Mouse (Mus musculus) embryo, embryonic 11 days (tissue): ENCODE results near the gene Rnf220.

ENCODE experiments used
- DNase-seq: peaks from one replicate; pipeline ENCODE4 v3.0.0-alpha.2; 2015

The Rnf220 gene

DNA sequence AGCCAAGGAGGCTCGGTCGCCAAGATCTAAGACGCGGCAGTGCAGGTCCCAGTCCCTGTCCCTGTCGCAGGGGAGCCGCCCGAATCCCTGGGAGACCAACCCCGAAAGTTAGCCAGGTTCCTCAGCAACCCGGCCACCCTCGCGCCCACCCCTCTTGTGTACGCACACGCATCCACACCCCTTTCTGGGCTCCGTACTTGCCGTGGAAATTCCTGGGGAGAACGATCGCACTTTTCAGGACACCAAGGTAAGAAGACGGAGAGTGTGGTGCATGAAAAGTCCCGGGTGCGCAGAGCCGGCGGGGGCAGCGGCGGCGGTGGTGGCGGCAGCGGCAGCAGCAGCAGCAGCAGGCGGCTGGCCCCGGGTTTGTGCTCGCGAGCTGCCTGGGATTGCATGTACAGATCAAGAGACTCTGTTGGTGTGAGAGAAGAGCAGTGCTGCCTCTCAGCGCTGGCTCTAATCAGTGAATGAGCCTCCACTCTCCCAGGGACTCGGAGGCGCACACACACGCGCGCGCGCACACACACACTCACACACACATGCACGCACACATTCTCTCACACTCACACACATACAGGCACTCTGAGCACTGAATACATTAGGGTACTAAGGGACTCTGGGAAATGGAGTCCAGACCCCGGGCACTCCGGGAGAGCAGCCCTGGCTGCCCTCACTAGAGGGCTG lies at the start of gene Rnf220:
Gene Rnf220, minus strand, starts transcription at position 571 of the 684 bp plus-strand sequence.
- DNase-seq, result peak; percentile 93

DNA sequence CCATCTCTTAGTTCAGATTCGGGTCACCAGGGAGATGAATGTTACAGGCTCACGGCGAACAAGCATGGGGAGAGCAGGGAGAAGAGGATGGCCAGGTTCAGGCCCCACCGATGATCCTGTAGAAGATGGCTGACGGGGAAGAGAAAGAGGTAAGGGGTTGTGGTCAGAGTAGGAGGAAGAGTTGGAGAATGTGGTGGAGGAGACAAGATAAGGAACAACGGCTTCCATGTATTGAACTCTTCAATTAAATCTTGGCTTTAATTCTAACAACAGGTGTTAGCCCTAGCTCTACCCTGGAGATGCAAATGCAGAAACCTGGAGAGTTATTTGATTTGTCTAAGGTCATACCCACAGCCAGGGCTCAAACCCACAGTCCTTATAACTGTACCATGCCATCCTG lies 49.8 kb upstream of the Rnf220 start:
- DNase-seq, result no peak

DNA sequence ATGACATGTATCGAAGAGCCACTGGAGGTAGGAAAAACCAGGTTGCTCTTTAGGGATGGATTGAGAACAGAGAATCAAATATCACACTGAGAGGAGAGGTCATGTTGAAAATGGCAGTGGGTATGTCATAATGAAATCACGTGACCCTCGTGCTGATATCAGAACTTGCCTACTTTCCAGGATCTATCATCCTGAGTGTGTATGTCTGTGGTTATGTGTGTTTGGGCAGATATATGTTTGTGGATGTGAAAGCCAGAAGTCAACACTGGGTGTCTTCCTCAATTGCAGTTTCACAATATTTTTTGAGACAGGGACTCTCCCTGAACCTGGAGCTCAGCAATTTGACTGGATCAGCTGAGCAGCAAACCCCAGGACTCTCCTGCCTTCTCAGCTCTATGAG lies 48.6 kb upstream of the Rnf220 start:
- DNase-seq, result no peak

- no peak for DNase-seq
These were observed 43.7 kb upstream of the Rnf220 start for GRCm38 (mm10) chr4:117540571-117540970.

DNA sequence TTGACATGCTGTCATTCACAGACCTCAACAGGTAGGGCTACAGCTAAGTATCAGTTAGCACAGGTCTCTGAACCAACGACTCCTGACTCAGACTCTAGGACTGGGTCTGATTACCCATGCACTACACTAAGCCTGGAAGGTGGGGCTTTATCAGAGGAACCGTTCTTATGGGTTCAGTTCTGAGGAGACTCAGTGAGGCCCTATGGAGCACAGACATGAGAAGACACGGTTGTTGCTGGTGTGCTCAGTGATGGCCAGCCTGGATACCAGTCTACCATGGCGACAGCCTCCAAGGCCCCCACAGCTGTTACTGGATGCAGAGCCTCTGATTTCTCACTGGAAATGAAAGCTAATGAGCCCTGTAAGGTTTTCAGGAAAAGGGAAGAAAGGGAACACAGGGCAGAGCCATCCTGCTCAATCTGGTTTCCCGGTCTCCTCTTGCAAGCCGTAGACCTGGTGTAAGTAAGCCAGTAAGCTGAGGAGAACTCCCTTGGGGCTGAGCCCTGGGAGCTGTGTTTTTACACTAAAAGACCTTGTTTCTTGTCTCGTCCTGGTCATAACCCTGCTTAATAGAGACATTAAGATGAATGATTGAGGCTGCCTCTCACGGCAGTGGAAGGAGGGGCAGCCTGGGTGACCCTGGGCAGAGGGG lies 42.6 kb upstream of the Rnf220 start:
- DNase-seq, result peak; percentile 48

DNA sequence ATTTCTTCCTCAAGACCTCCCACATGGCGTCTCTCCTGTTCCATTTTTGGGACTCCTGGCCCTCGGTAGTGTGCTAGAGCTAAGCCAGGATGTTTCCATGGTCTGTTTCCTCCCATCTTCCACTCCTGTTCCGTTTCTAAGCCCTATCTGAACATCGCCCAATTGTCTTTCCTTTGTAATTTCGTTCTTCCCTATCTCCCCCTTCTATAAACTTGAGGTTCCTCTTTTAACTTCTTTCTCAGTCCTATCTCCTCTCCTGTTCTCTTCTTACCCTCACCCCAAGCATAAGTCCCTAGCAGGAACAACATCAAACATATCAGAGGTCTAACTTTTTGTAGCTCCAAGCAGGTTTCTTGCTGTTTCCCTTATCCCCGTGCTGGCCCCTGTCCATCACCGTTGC lies 40.1 kb upstream of the Rnf220 start:
- DNase-seq, result no peak

GRCm38 (mm10) chr4:117535496-117536200 lies 38.8 kb upstream of the Rnf220 start:
- no peak for DNase-seq

DNA sequence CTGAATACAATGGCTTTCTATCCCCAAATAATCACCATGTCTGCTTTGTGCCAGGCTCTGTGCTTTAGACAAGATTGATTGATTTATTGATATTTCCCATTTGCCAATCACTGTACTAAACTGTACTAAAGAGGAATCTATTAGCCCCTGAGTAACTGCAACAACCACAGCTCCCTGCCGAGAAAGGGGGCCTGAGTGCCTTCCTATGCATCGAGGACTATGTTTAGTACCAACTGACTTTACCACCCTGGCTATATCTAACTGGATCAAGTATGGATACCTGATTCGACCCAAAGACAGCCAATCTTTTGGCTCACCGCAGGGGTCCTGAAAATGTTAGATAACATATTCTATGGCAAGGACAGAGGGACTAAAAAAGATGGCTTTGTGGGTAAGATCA lies 33.0 kb upstream of the Rnf220 start:
- DNase-seq, result no peak

- peak; percentile 82 for DNase-seq
These were observed 31.1 kb upstream of the Rnf220 start for GRCm38 (mm10) chr4:117527952-117528351.

GRCm38 (mm10) chr4:117527116-117527899 lies 30.5 kb upstream of the Rnf220 start:
- no peak for DNase-seq

DNA sequence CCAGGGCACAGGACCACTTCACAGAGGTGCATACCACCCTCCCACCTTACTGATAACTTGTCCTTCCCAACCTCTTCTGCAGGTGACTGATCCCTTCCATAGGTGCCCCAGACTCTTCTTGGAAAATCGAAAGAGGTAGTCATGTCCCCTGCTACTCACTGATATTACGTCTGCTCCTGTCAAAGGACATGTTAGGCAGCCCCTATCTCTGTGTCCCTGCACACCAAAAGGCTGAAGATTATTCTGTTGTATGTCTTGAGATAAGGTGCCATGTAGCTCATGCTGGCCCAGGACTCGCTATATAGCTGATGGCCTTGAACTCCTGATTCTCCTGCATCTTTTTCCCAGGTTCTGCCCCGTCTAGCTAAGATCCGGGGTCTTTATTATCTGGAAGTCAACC lies 29.1 kb upstream of the Rnf220 start:
- DNase-seq, result no peak

DNA sequence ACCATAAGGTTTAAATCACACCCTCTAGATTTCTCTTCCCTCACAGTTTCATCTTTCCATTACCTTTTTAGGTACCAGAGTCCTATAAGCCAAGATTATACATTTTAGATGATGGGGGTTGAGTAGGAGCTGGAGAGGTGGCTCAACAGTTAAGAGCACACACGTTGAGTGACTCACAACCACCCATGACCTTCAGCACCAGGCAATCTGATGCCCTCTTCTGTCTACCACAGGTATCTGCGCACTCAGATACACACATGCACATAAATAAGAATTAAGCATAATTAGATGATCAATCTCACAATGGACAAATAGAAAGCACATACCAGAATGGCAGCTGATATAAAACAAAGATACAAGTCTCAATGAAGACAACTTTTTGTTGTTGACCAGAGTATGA lies 24.5 kb upstream of the Rnf220 start:
- DNase-seq, result no peak

DNA sequence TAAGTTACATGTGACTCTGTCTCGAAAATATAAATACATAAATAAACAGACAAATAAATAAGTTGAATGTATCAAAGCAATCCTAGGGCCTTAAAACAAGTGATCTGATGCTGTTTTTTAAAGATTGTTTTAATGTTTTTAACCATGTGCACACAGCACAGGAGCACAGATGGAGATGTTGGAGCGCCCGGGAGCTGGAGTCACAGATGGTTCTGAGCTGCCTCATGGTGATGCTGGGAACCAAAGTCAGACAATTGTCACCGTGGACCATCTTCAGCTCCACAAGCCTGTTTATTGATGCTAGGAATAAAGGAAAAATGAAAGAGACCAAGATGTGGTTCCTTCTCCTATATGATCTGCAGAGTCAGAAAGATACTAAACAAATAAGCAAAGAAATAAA lies 21.4 kb upstream of the Rnf220 start:
- DNase-seq, result no peak

DNA sequence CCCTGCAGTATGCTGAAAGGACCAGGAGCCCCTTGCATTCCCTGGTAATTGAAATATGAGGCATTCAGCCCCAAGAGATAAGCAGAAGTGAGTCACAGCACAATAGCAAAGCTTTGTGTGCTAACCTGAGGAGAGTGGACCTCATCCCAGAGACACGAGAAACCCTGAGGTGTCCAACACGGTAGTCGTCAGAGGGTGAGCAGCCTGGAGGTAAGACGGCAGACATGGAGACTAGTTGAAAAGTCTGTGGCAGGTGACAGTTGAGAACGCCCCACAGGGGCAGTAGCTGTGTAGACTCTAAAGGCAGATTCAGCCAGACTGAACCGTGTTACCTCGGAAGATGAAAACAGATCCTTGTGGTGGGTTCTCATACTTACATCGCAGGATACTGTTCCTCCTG lies 2.2 kb upstream of the Rnf220 start:
- no peak for DNase-seq

- DNase-seq, result peak; percentile 62
These were observed 917 bp downstream of the Rnf220 start for GRCm38 (mm10) chr4:117495869-117496401.

DNA sequence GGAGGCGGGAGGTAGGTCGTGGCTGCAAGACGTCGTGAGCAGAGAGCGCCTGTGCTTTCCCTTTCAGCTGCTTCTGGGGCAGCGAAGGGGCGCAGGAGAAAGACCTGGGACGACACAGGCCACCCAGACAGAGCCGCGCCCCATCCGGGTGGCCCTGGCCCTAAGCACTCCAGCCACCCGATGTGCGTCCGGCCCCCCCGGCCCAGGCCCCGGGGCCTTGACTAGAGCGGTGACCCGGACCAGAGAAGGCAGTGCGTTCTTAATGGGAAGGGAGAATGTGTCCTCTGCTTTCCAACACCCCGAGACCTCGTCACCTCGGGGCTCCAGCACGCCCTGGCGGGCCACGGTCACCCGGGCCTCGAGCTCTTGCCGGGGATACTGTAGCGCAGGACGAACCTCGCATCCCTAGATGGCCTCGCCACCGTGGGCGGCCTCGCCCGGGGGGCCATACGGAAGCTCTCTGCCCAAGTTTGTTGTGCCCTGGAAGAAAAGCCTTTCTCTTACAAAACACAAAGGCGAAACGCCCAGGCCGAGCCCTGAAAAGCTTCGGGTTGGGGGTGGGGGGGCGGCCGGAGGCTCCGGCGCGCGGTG lies 1.8 kb downstream of the Rnf220 start:
- peak; percentile 74 for DNase-seq

GRCm38 (mm10) chr4:117493905-117494851 lies 2.7 kb downstream of the Rnf220 start:
- peak; percentile 64 for DNase-seq

GRCm38 (mm10) chr4:117493161-117493568 lies 3.7 kb downstream of the Rnf220 start:
- peak; percentile 60 for DNase-seq

DNA sequence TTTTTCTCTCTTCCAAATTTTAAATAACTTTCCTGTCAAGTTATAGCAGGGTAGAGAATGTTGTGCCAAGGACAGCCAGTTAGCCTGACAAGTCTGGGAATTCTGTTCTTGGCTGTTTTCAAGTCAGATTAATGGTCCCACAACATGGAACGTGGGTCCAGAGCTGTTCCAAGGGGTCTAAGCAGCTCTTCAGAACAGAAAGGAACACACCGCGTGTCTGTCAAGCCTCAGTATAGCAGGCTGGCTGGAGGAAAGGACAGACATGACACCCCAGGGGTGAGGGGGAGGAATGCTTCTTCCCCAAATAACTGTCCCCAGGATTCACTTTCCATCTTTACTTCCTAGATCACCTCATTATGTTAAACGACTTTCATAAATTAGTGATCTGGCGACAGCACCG lies 5.0 kb downstream of the Rnf220 start:
- DNase-seq, result no peak

DNA sequence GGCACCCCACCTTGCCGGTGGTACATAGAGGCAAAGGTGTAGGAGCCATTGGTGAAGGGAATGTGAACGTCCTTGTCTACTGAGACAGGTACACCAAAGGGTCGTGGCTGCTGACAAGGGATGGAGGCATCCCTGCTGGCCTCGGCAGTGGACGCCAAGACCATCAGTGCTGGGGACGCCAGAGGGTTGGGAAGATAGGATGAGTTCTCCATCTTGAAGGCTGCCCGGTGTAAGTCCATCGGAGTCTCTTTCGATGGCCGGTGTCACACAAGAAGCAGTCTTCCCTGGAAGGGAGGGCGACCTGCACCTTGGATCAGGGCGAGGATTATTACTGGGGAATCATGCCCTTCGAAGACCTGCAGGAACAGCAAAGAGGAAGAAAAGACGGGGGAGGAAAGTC lies 6.9 kb downstream of the Rnf220 start:
- no peak for DNase-seq

GRCm38 (mm10) chr4:117489566-117489965 lies 7.3 kb downstream of the Rnf220 start:
- no peak for DNase-seq
